Mouse (Mus musculus): Measurements from ENCODE around the gene Unc13c. TPM values are rescaled to one million over a fixed set of nuclear protein-coding genes. Genes with fewer than 3 reads are reported as not detected.

The Unc13c gene
- polyA plus RNA-seq (2012; rRNA removed): 41.2 TPM in 2 replicates

DNA sequence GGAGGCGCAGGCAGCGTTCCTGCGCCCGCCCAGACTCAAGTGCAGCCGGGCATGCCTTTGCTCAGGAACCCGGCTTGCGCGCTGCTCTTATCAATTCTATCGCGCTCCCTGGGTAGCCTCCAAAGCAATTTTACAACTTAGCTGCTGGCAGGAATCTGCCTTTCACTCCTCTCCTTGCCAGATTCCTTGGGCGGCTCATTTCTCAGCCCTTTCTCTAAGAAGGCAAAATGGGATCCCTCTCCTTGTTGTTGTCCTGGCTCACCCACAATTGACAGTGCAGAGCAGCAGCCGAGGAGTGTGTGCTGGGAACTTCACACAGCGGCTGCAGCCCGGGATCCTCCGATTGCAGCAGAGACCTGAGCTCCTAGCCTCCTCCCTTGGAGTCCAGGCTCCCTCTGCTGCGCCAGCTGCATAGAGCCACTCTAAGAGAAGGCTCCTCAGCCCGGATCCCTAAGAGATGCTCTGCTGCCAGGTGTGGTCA lies at the start of gene Unc13c:
Gene Unc13c (minus strand): TSS at position 326 of the 481 bp plus-strand sequence.
- peak; percentile 74 to 80 for DNase-seq
- WGBS: under 1% methylated on average over 17 of the region's 17 CpGs
- TF ChIP-seq CTCF (IDR thresholded peaks at IDR 0.05; ENCODE audit: borderline replicate concordance, insufficient read depth, low read depth, low read length) (peak; percentile 22; the same call in 1 of the 2 replicates), POLR2A (IDR thresholded peaks at IDR 0.05; ENCODE audit: borderline replicate concordance, insufficient read depth, low read length) (peak; percentile 23; the same call in 1 of the 2 replicates)
- Histone ChIP-seq H3K4me1 (ENCODE audit: control insufficient read depth, insufficient read depth, low read length) (peaks cover 5% of the 10 kb centered on the region), H3K27me3 (ENCODE audit: control insufficient read depth, insufficient read depth, low read length) (no peaks in the 10 kb centered on the region), H3K4me3 (replicated peaks; ENCODE audit: insufficient read depth, low read depth, low read length) (peak within 1 kb of the TSS; percentile 88), H3K27ac (ENCODE audit: insufficient read depth, low read length) (peak within 1 kb of the TSS; percentile 87)

- TF ChIP-seq CTCF (IDR thresholded peaks at IDR 0.05; ENCODE audit: borderline replicate concordance, insufficient read depth, low read depth, low read length) (no peak), POLR2A (IDR thresholded peaks at IDR 0.05; ENCODE audit: borderline replicate concordance, insufficient read depth, low read length) (no peak)
- no peaks in the 10 kb centered on the region for H3K27me3 ChIP-seq (ENCODE audit: control insufficient read depth, insufficient read depth, low read length)
- 21% methylated on average over 7 of the region's 7 CpGs for WGBS
- DNase-seq: peak; percentile 10 to 48
- H3K4me3 ChIP-seq (replicated peaks; ENCODE audit: insufficient read depth, low read depth, low read length): no peak overlapping the region
- peaks cover 5% of the 10 kb centered on the region; the same call in 1 of the 2 replicates for H3K4me1 ChIP-seq (ENCODE audit: control insufficient read depth, insufficient read depth, low read length)
- H3K27ac ChIP-seq (ENCODE audit: insufficient read depth, low read length): no peak overlapping the region
Observed at GRCm38 (mm10) chr9:74007976-74008686, 39.4 kb upstream of the Unc13c start.

- peak in 1 of 2 experiments; percentile 10 for DNase-seq
- 15% methylated on average over 6 of the region's 6 CpGs for WGBS
- Histone ChIP-seq H3K27me3 (ENCODE audit: control insufficient read depth, insufficient read depth, low read length) (no peaks in the 10 kb centered on the region; the same call in 1 of the 2 replicates), H3K4me1 (ENCODE audit: control insufficient read depth, insufficient read depth, low read length) (no peaks in the 10 kb centered on the region; the same call in 1 of the 2 replicates), H3K4me3 (replicated peaks; ENCODE audit: insufficient read depth, low read depth, low read length) (no peak overlapping the region), H3K27ac (ENCODE audit: insufficient read depth, low read length) (no peak overlapping the region)
- no peak for TF ChIP-seq CTCF (IDR thresholded peaks at IDR 0.05; ENCODE audit: borderline replicate concordance, insufficient read depth, low read depth, low read length)
- TF ChIP-seq POLR2A (IDR thresholded peaks at IDR 0.05; ENCODE audit: borderline replicate concordance, insufficient read depth, low read length): no peak
Observed at GRCm38 (mm10) chr9:74002388-74002990, 33.7 kb upstream of the Unc13c start.

DNA sequence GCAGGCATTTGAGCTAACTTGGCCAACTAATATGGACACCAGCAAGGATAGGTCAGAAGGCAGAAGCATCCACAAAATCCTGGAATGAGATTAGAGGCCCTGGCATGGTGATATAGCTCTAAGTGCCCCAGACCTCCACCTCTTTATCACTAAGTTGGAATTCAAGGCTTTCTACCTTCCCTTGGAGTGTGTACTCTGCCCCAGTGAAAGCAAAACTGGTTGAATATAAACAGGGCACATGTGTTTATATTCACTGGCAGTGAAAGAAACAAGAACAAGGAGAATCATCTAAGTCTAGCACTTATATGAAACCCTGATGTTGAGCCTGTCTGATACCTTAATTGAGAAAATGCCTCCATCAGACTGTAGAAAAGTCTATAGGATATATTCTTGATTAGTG lies 19.3 kb upstream of the Unc13c start:
- Histone ChIP-seq H3K27me3 (ENCODE audit: control insufficient read depth, insufficient read depth, low read length) (no peaks in the 10 kb centered on the region), H3K27ac (ENCODE audit: insufficient read depth, low read length) (no peak overlapping the region), H3K4me3 (replicated peaks; ENCODE audit: insufficient read depth, low read depth, low read length) (no peak overlapping the region), H3K4me1 (ENCODE audit: control insufficient read depth, insufficient read depth, low read length) (no peaks in the 10 kb centered on the region)
- no peak for DNase-seq
- no peak for TF ChIP-seq POLR2A (IDR thresholded peaks at IDR 0.05; ENCODE audit: borderline replicate concordance, insufficient read depth, low read length)

GRCm38 (mm10) chr9:73987236-73987635 lies 18.5 kb upstream of the Unc13c start:
- WGBS: 84% methylated on average over 2 of the region's 2 CpGs
- Histone ChIP-seq H3K27ac (ENCODE audit: insufficient read depth, low read length) (no peak overlapping the region), H3K4me1 (ENCODE audit: control insufficient read depth, insufficient read depth, low read length) (no peaks in the 10 kb centered on the region), H3K4me3 (replicated peaks; ENCODE audit: insufficient read depth, low read depth, low read length) (no peak overlapping the region), H3K27me3 (ENCODE audit: control insufficient read depth, insufficient read depth, low read length) (no peaks in the 10 kb centered on the region)
- TF ChIP-seq POLR2A (IDR thresholded peaks at IDR 0.05; ENCODE audit: borderline replicate concordance, insufficient read depth, low read length) (no peak), CTCF (IDR thresholded peaks at IDR 0.05; ENCODE audit: borderline replicate concordance, insufficient read depth, low read depth, low read length) (no peak)
- no peak for DNase-seq

DNA sequence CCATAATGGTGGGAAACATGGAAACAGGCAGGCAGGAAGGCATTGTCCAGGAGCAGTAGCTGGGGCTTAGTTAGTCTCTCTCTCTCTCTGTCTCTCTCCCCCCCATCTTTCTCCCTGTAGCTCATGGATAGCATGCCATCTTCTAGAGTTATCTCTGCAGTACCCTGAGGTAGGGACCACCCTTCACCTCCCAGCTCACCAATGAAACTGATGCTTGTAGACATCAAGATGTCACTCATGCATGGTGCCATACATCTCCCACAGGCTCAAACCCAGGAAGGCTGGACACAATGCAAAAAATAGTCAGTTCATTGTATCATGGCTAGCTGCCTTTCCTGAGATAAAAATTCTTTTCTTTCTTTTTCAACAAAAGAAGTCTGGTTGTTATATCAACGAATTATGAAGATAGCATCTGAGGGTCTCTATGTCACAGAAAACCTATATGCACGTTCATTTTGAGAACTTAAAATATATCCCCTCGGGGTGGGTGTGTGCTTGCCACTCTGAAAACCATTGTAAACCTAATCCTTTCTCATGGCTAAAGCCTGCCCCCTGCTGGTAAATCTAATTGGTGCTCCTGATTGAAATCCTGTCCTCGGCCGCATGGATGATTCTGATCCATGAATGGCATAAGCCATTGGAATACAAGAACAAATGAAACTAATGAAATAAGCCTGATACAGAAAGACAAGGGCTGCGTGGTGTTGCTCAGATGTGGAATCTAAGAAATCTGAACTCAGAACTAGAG lies 14.0 kb upstream of the Unc13c start:
- Histone ChIP-seq H3K27ac (ENCODE audit: insufficient read depth, low read length) (no peak overlapping the region), H3K4me1 (ENCODE audit: control insufficient read depth, insufficient read depth, low read length) (no peaks in the 10 kb centered on the region), H3K27me3 (ENCODE audit: control insufficient read depth, insufficient read depth, low read length) (no peaks in the 10 kb centered on the region), H3K4me3 (replicated peaks; ENCODE audit: insufficient read depth, low read depth, low read length) (no peak overlapping the region)
- peak; percentile 75 to 81 for DNase-seq
- TF ChIP-seq CTCF (IDR thresholded peaks at IDR 0.05; ENCODE audit: borderline replicate concordance, insufficient read depth, low read depth, low read length) (peak; percentile 66), POLR2A (IDR thresholded peaks at IDR 0.05; ENCODE audit: borderline replicate concordance, insufficient read depth, low read length) (no peak)
- WGBS: 5% methylated on average over 6 of the region's 6 CpGs

- no peak overlapping the region for H3K27ac ChIP-seq (ENCODE audit: insufficient read depth, low read length)
- no peak overlapping the region for H3K4me3 ChIP-seq (replicated peaks; ENCODE audit: insufficient read depth, low read depth, low read length)
- TF ChIP-seq CTCF (IDR thresholded peaks at IDR 0.05; ENCODE audit: borderline replicate concordance, insufficient read depth, low read depth, low read length): no peak
- no peak for TF ChIP-seq POLR2A (IDR thresholded peaks at IDR 0.05; ENCODE audit: borderline replicate concordance, insufficient read depth, low read length)
- WGBS: 85% methylated on average over 8 of the region's 8 CpGs
- H3K4me1 ChIP-seq (ENCODE audit: control insufficient read depth, insufficient read depth, low read length): peaks cover 5% of the 10 kb centered on the region
- DNase-seq: no peak
- H3K27me3 ChIP-seq (ENCODE audit: control insufficient read depth, insufficient read depth, low read length): no peaks in the 10 kb centered on the region; the same call in 1 of the 2 replicates
Observed at GRCm38 (mm10) chr9:73972327-73972988, 3.7 kb upstream of the Unc13c start.
